Mouse (Mus musculus) C2C12 (cell line): ENCODE results near the gene Nphp4.

Experiments used
- CEBPB ChIP-seq: IDR thresholded peaks from one replicate; pipeline ENCODE4 v1.6.1; 2011; ENCODE audit warnings: low read depth, mild to moderate bottlenecking, control low read depth, moderate library complexity
- CTCF ChIP-seq: IDR thresholded peaks from one replicate; pipeline ENCODE4 v1.5.1; 2011; ENCODE audit not compliant: control insufficient read depth, insufficient read depth, insufficient read length
- MAX ChIP-seq: IDR thresholded peaks from one replicate; pipeline ENCODE4 v1.6.1; 2011; ENCODE audit warnings: mild to moderate bottlenecking, control low read depth
- MYOD1 ChIP-seq: IDR thresholded peaks from one replicate; pipeline ENCODE4 v1.6.1; 2011; ENCODE audit warnings: low read depth; ENCODE audit not compliant: control insufficient read depth, insufficient read length
- USF1 ChIP-seq: IDR thresholded peaks from one replicate; pipeline ENCODE4 v1.6.1; 2011; ENCODE audit warnings: low read depth, mild to moderate bottlenecking, control low read depth, moderate library complexity

DNA sequence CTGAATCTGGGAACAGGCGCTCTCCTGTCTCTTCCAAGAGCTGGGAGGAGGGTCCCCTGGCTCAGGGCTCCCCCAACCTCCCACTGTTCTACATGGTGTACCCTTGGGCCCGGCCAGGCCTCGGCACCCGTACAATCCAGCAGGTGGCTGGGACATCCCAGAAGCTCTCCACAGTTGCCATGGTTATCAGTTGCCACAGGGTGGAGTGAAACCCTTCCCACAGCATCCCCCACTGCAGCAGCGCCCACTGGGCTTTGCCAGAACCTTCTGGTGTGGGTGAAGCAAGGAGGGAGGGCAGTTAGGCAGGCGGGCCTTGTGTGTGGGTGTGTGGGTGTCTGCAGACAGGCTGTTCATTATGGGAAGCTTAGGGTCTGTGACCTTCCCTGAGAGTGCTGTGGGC lies 8.6 kb upstream of the Nphp4 start:
- TF ChIP-seq CTCF: no peak
- no peak for TF ChIP-seq MAX
- no peak for TF ChIP-seq CEBPB
- no peak for TF ChIP-seq USF1
- TF ChIP-seq MYOD1: no peak
